Mouse (Mus musculus) ES-Bruce4 (cell line): ENCODE measurements around the gene Opa3.

Source experiments
- CTCF ChIP-seq: IDR thresholded peaks from one replicate; pipeline ENCODE4 v1.8.1; 2011; ENCODE audit warnings: low read depth, low read length
- EP300 ChIP-seq: IDR thresholded peaks from 2 replicates; pipeline ENCODE4 v1.6.1; 2011; ENCODE audit warnings: low read depth, low read length; ENCODE audit not compliant: insufficient read depth
- POLR2A ChIP-seq: IDR thresholded peaks from one replicate; pipeline ENCODE4 v1.8.1; 2011; ENCODE audit warnings: low read length; ENCODE audit not compliant: insufficient read depth

DNA sequence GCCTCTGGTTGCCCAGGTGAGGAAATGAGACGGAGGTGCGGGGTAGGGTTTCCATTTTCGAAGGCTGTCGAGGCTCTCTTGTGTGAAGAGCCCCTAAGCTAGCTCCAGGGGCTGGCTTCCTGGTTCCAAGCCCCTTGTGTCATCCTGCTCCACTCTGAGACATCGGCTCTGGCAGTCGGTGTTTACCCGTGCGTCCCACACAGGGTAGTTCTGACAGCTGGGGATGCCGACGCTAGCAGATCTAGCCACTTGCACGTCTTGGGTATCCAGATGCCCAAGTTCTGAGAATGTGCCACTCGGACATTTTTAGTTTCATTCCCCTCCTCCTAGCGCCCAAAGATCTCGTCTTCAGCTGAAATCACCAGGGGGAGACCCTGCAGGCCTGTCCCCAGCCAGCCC lies 55.3 kb downstream of the Opa3 start:
- no peak for TF ChIP-seq POLR2A
- no peak for TF ChIP-seq CTCF
- no peak for TF ChIP-seq EP300
